Mouse (Mus musculus) left cerebral cortex, postnatal 10 days (tissue): ENCODE results near the gene Scgb2a2. TPM values are rescaled to one million over a fixed set of nuclear protein-coding genes. Genes with fewer than 3 reads are reported as not detected.
"Not testable (repeated sequence)": the region's sequence is repeated elsewhere in the genome, so short reads cannot be mapped to it uniquely, and the experiment has no call there.

ENCODE experiments used
- DNase-seq, 2 experiments: peaks; one replicate each; pipeline ENCODE4 v3.0.0; 2021 to 2022; ENCODE audit warnings: low spot score in 2 of 2, mixed read lengths in 1 of 2; ENCODE audit errors: extremely low spot score in 1 of 2
- intact Hi-C: fragments of 180-260 bp; cut with DNase I; formaldehyde crosslinking; loops from one replicate; pipeline ENCODE4 v1.15.1; 2025
- total RNA-seq, 2 experiments: library from RNA; stranded (reverse); gene quantifications; 2 replicates each; pipeline ENCODE4 v1.2.3; 2021

The Scgb2a2 gene
- not detected for total RNA-seq

GRCm38 (mm10) chr19:9847262-9847661, at the start of gene Scgb2a2:
Scgb2a2 (plus strand) TSS chr19:9847562.
- intact Hi-C loops: no loop called here

GRCm38 (mm10) chr19:9836581-9837340, 10.6 kb upstream of the Scgb2a2 start:
- DNase-seq: peak; percentile 33 to 49
- intact Hi-C loops: not testable (repeated sequence)

More at GRCm38 (mm10) chr19:9847262-9847661, at the start of gene Scgb2a2:
- no peak for DNase-seq

DNA sequence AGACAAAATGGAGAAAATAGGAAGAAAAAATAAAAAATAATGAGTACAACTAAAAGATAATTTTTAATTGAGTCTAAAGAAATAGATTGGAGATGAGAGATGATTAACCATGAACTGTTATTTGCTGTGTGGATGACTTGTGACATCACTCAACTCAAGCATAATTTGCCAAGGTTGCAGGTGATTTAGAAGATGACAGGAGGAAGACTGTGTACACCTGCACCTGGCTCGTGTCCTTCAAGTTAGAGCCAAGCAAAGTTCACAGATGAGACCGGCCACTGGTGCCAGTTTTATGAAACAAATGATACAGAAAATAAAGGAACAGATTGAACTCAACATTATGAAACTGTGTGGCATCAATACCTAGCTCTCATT, 10.0 kb upstream of the Scgb2a2 start:
- no peak for DNase-seq
- intact Hi-C loops: no loop called here

GRCm38 (mm10) chr19:9849368-9850075, 2.2 kb downstream of the Scgb2a2 start:
- DNase-seq, intact Hi-C loops: not testable (repeated sequence)

DNA sequence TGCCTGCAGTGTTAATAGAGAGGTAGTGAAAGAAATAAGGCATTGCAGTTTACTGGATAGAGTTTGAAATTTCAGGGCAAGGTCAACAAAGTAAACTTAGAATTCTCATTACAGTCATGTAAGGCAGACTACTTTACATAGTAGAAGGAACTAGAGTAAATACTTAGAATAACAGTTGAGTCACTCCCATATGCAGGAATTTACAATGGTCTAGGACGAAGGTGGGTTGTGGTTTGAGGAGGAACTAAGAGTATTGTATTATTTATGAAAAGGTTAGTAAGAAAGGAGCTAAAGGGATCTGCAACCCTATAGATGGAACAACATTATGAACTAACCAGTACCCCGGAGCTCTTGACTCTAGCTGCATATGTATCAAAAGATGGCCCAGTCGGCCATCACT, 13.5 kb downstream of the Scgb2a2 start:
- DNase-seq, intact Hi-C loops: not testable (repeated sequence)

GRCm38 (mm10) chr19:9864856-9865255, 17.5 kb downstream of the Scgb2a2 start:
- DNase-seq: no peak
- intact Hi-C loops: no loop called here

- intact Hi-C loops: no loop called here
- DNase-seq: no peak
These were observed 18.1 kb downstream of the Scgb2a2 start for GRCm38 (mm10) chr19:9865466-9865865.

DNA sequence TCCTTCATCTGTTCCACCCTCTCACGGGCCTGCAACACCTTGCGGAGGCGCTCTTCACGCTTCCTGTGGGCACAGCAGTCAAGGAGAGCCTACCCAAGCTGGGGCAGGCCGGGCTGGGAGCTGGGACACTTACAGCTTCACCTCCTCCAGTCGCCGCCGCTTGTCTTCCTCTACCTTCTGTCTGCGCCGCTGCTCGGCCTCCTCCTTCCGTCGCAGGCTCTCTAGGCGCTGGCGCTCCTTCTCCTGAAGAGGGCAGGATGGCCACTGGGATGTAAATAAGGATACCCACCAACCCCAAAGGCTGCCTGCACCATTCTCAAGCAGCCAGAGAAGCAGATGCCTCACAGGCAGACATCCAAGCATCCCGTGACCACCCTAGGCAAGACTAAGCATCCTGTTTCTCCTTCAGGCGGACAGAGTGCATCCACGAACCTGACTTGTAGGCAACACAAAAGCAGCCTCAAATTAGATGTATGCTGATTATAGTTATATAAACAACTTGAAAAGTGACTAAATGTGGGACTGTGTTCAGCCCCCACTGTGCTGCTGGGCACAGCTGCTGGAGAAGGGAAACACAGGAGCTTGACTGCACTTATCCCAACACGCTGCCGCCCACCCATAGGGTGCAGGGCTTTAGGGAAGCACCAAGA, 30.9 kb downstream of the Scgb2a2 start:
- DNase-seq: no peak
- intact Hi-C loops: no loop called here

GRCm38 (mm10) chr19:9886348-9886747, 39.0 kb downstream of the Scgb2a2 start:
- intact Hi-C loops: no loop called here
- DNase-seq: no peak

- intact Hi-C loops: no loop called here
- DNase-seq: no peak
These were observed 39.4 kb downstream of the Scgb2a2 start for GRCm38 (mm10) chr19:9886771-9887170.

- no peak for DNase-seq
- intact Hi-C loops: no loop called here
These were observed 48.7 kb downstream of the Scgb2a2 start for GRCm38 (mm10) chr19:9896067-9896466.

DNA sequence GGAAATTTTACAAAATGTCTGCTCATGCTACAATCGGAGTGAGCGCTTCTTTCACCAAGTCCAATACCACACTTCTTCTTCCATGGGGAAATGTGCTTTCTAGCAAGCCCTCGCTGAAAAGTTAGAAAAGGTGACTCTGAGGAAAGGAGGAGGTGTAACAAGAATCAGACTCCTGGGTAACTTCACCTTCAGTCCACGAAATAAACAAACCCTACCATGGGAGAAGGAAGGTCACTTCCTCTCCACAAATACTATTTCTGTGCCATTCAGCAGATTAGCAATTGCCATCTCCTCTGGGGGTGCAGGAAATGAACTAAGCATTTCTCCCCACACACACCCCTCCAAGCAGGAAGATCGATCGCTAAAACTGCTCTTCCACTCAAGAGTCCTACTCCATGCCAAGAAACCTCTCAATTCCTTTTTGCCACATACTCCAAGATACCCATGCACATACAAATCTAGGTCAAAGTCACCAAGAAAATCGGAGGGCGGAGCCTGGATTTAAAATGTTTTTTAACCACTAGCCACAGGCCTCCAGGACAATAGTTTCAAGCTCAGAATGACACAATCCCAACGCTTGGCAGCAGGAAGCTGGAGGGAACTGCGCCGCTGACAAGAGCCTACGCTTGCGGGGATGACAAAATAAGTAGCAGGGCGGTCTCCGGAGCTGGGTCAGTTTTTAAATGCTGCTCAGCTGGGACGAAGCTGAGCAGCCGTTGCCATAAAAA, 51.1 kb downstream of the Scgb2a2 start:
- peak in 1 of 2 experiments; percentile 25 for DNase-seq
- intact Hi-C loops: no loop called here

DNA sequence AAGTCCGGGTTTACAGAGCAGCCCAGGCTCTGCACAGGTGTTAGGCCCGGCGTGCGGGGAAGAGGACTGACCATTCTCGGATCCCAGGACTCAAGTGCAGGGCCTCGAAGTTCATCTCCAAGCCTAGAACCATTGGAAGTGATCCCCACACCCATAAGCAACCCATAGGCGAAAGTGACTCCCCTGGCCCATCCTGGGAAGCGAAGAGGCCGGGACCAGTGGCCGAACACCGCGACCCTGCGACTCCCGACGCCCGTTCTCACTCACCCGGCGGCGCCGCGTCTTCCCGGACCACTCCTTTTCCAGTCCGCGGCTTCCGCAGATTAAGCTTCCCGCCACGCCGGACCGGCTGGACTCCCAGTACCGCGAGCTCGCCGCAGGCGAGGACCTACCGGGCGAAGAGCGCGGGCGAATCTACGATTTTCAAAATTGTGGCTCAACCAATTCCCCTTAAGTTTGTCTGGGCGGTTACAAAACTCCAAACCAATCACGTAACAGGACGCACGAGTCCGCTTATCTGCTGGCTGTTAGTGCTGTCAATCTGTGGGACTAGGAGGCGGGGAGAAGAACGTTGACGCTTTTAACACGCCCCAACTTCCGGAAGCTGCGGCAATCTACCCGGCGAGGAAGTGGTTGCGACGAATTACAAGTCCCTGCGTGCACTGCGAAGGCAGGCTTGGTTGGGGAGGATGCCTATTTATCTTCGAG, 51.9 kb downstream of the Scgb2a2 start, which contains the start of gene Incenp:
Incenp (minus strand) TSS at position 480 of the 708 bp plus-strand sequence.
- intact Hi-C loops: no loop called here
- DNase-seq: peak; percentile 94 to 96

DNA sequence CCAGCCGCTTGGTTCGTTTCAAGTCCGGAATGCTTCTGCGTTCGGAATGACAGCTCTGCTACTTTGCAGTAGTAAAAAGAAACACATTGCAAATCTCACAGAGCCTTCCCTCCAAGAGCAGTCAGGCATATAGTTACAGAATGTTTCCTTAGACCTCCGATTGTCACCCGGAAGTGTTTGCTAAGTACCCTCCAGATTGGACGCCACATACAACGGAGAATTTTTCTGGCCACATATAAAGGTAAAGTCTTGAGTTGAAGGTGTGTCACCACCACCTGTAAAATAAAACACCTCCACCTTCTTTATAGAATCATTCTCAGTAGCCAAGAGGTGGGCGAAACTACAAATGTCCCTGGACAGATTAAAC, 52.4 kb downstream of the Scgb2a2 start:
- intact Hi-C loops: no loop called here
- no peak for DNase-seq

GRCm38 (mm10) chr19:9900696-9901095, 53.3 kb downstream of the Scgb2a2 start:
- intact Hi-C loops, DNase-seq: not testable (repeated sequence)
